Mouse (Mus musculus) layer of hippocampus, adult 9-11 months (tissue): ENCODE data around the gene Hcn2.

Experiments used
- DNase-seq: peaks from one replicate; pipeline ENCODE4 v3.0.0; 2022

Hcn2 gene

DNA sequence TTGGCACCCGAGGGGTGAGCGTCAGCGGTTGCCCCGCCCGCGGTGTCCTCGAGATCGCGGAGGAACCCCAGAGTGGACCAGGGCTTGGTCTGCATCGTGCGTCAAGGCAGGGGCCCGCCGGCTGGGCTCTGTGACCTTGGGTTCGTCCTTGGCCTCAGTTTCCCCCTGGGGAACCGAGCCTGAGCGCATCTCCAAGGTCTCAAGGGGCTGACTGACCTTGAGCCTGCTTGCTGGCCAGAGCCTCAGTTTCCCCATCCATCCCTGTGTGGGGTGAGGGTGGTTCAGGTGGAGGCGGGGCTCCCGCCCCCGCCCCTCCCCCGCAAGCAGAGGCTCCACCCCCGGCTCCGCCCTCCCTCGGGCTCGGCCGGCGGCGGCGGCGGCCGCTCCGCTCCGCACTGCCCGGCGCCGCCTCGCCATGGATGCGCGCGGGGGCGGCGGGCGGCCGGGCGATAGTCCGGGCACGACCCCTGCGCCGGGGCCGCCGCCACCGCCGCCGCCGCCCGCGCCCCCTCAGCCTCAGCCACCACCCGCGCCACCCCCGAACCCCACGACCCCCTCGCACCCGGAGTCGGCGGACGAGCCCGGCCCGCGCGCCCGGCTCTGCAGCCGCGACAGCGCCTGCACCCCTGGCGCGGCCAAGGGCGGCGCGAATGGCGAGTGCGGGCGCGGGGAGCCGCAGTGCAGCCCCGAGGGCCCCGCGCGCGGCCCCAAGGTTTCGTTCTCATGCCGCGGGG is at the start of gene Hcn2:
Hcn2 (plus strand) TSS at position 381 of the 734 bp plus-strand sequence.
- DNase-seq, result no peak

DNA sequence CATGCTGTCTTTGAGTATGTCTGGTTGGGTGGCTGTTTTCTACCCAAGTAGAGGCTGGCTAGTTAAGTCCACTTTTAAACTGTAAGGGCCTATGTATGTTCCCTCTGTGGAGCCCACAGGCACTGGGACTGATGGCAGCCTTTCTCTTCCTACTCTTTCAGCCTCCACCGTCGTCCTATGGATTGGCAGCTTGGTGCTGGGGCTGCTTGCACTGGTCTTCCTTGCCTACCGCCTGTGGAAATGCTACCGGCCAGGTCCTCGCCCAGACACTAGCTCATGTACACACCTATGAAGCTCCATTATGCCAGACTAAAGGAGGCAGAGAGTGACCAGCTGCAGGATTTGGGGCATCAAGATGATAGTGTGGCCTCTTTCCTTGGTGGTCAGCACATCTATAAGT is 48.4 kb upstream of the Hcn2 start:
- DNase-seq, result no peak

DNA sequence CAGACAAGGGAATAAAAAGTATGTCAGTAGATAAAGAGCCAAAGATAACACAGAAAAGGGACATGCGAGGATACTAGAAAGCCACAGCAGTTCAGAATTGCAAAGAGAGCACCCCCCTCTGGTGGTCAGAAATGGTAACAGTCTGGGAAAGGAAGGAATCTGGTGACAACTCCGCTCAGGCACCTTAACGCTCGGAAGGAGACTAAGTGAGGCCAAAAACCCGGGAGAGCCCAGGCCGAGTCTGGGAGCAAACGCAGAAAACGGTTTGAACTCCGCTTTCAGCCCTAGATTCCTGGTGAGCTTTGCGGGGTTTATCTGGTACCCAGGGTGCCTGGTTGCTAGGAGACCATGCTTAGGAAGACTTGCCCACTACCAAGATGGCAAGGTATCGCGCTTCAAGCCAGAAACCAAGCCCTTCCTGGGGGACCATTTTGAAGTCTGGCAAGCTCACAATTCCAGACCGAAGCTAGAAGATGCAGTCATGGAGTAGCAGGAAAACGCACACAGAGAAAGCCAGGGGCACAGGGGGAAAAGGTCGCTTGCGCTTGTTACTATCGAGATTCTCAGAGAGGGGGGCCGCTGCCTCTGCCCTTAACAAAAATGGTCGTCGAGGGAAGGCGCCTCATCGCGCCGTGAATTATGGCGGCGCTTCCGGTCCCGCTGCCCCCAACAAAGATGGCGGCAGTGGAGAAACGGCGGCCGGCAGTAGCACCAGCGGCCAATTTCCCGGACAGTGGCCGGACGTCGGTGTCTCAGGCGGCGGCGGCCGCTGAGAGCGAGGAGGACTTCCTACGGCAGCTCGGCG is 47.5 kb upstream of the Hcn2 start, which contains the start of gene Tpgs1:
Tpgs1 (plus strand) TSS at position 599 of the 805 bp plus-strand sequence.
- peak; percentile 95 for DNase-seq

DNA sequence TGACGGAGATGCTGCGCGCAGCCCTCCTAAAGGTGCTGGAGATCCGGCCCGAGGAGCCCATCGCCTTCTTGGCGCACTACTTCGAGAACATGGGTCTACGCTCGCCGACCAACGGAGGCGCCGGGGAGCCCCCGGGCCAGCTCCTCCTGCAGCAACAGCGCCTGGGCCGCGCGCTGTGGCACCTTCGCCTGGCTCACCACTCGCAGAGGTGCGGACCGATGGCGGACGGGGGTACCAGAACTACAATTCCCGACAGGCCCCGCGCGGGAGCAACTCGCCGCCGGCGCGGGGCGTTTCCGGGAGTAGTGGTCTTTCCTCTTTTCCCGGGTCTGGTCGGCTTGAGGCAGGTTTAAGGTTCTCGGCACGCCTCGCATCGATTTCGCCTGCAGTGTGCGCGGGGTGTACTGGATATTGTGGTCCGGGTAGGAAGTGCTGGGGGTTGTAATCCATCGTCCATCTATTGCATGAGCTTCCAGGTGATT is 46.8 kb upstream of the Hcn2 start:
- DNase-seq, result peak; percentile 81

DNA sequence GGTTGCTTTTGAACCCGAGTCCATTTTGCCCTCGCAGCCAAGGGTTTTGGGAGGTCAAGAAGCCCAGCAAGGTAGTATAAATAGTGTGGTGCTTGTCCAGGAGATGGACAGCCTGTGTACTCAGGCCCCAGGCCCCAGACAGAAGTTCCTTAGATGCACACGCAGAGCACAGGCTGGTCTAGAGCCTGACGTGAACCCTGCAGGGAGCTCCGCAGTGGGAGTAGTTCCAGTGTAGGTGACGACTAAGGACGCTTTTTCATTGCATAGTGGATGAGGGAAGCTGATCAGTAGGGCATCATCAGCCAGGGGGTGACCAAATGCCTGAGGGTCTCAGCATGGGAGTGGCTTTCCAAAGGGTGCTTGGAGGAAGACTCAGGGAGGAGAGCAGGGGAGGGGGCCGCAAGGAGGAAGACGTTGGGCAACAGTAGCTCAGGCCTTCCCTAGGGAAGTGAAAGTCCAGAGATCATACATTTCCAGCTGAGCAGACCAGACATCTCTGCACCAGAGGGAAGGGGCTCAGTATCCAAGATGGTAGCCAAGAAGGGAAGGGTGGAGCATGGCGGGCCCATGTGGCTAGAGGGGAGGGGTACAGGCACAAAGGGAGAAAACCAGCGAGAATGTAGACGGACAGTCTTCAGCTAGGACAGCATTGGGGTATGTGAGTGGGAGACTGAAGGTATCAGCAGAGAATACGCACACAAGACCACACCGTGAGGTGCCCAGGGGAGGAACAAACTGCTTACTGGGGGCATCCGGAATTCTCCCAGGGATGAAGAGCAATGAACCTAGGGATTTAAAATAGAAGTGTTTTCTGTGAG is 46.2 kb upstream of the Hcn2 start:
- no peak for DNase-seq

DNA sequence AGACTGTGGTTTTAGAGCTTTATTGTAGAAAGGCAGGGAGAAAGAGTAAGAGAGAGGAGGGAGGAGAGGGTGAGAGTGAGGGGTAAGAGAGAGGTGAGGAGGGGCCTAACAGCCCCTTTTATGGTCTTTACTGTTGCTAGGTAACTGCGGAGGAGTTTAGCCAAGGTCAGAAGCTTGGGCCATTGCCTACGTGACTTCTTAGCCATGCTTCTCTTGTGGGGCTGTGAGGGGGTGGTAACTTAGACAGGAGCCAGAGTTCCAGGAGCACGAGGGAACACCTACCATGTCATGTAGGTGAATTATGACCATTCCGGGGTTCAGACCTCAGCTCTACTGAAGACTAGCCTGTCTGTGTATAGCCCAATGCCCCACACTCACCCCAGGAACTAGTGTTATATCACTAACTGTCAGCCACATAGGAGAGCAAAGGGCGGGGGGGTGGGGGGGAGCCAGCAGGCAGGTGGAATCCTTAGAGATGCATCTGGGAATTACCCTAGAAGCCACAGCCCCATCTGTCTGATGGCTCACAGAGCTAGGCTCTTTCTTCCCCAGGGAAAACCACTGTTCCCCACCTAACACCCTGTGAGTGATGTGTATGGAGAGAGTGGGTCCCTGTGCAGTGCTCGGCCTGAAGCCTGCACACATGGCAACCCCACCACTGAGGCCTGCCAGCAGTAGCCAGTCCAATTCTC is 44.9 kb upstream of the Hcn2 start:
- DNase-seq, result no peak

DNA sequence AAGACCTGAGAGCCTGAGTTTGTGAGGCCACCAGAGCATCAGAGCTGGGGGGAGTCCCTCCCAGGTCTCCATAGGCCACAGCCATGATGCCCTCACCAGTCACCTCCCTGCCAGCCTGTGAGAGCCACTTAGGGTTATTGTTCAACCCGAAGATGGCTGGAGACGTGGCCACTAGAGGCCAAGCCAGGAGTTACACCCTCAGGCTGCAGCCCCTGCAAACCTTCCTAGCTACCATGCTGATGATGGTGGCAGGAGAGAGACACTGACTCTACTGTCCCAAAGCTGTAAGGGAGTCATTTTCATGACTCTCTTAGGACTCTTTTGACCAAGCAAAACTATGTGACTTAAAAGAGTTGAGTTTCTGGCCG is 44.4 kb upstream of the Hcn2 start:
- no peak for DNase-seq

DNA sequence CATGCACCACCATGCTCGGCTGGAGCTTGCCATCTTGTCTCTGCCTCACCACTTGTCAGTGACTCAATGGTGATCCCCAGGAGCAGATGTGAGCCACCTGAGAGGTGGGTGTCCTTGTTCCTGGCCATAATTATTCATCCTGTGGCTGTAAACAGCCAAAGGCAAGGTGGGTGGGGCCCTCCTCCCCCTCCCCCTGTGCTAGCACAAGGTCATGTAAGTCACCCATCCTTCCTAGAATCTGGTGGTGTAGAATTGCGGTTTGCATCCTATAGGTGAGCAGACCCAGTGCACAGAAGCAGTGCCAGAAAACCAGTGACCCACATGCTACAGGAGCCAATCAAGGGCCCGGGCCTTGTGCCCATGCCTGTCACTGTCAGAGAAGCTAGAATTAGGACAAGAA is 43.4 kb upstream of the Hcn2 start:
- no peak for DNase-seq

DNA sequence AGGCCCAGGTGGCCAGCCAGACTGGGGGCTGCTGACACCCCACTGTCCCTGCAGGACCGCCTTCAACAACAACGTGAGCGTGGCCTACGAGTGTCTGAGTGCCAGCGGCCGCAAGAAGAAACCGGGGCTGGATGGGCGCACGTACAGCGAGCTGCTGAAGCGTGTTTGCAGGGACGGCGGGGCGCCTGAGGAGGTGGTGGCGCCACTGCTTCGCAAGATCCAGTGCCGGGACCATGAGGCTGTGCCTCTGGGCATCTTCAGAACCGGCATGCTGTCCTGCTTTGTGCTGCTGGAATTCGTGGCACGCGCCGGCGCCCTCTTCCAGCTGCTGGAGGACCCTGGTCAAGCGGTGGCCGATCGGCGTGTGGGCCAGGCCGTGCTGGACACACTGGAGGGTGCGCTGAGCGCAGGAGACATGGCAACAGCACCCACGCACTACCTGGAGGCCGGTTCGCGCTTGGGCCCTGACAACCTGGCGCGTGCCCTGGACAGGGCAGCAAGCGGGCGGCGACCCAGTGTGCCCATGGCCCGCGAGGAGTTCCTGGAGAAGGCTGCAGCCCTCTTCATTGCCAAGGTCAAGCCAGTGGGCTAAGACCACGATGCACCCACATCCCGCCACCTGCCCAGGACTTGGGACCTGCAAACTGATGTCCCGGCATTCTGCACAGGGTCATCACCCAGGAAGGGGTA is 40.9 kb upstream of the Hcn2 start:
- no peak for DNase-seq

DNA sequence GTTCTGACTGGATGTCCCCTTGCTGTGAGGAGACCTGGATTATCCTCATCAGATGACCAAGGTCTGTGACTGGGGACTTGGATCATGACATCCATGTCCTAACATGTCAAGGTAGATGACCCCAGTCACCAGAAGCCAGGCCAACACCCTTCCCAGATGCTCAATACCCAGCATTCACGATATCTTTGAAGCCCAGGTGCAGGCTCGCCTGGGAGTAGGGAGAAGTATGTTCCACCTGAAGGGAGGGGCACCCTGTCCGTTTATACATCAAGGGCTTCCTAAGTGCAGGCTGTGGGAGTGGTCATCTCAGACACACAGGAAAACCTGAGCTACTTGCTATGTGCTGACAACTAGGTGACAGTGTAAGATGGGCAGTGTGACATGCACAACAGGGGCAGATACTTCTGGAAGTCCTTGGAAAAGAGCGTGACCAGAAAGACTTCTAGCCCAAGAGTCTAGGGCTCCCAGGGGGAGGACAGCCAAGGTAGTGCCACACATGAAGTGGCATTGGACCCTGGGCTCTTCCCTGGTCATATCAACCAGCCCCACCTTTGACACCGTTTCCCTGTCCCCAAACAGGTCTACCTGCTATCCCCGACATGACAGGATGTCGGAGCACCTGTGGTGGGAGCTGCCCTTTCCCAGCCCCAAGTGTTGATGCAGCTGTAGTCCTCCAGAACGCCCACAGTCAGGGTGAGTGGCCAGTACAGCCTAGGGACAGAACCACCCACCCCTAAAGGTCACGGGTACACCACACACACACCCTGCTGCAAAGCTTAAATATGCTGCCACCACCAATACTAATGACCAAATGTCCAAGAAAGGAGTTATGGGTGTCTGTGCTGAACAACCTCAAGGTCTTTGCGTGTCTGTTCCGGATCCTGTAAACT is 35.6 kb upstream of the Hcn2 start:
- peak; percentile 63 for DNase-seq

DNA sequence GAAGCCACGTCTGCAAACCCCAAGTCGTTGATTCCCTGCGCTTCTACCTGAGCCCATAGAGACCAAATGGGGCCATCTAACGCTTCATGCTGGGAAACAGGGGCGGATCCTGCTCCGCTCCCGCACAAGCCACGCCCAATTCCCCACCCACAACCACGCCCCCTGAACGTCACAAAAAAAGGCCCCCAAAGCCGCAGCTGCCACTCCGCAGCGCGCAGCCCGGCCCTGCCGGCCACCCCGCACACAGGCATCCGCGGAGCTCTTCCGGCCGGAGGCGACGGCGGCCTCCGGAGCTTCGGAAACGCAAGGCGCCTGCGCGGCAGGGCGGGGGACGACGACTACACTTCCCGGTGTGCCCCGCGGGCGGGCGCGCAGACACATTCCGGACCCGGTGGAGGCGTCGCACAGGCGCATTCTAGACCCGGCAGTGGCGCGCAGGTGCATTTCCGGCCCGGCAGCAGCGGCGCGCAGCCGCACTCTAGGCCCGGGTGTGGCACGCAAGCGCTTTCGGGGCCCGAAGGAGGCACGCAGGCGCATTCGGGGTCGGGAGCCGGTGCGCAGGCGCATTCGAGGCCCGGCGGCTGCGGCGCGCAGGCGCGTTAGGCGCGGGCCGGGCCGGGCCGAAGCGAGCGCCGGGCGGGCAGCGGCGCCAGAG is 34.7 kb upstream of the Hcn2 start, which contains the start of gene Cdc34:
Cdc34 (plus strand) TSS at position 605 of the 655 bp plus-strand sequence.
- peak; percentile 100 for DNase-seq

DNA sequence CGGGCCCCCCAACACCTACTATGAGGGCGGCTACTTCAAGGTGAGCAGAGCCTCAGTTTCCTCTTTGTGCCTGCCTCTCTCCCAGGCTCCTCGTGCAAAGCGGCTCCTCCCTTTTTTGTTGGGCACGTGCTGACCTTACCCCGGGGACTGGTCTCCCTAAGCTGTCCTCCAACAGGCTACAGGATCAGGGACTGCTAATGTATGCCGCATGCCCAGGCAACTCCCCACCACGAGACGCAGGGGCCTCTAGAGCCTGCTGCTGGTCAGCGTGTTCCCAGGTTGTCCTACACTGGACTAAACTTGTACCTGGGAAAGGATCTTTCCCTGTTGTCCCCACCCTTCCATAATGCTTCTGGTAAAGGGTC is 33.9 kb upstream of the Hcn2 start:
- DNase-seq, result peak; percentile 62

DNA sequence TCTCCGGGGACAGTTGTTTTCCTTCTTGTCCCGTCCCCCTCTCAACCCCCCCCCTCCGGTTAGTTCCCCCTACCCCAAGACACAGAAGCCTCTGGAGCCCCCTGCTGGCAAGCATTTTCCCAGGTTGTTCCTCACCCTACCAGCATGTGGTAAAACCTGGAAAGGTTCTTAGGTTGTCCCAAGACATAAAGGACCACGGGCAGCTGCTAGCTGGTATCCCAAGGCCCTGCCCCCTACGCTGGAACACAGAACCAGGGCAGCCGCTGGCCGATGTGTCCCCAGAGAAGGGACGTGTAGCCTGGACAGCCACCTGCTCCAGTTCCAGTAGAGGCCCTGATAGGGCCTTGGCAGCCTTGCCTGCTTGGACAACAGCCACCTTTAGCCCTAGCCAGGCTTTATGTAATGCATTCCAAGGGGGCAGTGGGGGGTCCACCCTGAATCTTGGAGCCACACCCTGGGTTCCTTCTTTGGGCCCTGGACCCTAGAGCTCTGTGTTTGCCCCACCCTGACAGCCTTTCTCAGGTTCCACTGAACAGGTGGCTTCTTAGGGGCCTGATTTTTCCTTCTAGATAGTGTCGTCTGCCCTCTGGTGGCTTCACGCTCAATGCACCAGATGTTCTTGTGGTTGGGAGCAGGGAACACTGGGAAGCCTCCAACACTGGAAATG is 33.4 kb upstream of the Hcn2 start:
- DNase-seq, result peak; percentile 69

DNA sequence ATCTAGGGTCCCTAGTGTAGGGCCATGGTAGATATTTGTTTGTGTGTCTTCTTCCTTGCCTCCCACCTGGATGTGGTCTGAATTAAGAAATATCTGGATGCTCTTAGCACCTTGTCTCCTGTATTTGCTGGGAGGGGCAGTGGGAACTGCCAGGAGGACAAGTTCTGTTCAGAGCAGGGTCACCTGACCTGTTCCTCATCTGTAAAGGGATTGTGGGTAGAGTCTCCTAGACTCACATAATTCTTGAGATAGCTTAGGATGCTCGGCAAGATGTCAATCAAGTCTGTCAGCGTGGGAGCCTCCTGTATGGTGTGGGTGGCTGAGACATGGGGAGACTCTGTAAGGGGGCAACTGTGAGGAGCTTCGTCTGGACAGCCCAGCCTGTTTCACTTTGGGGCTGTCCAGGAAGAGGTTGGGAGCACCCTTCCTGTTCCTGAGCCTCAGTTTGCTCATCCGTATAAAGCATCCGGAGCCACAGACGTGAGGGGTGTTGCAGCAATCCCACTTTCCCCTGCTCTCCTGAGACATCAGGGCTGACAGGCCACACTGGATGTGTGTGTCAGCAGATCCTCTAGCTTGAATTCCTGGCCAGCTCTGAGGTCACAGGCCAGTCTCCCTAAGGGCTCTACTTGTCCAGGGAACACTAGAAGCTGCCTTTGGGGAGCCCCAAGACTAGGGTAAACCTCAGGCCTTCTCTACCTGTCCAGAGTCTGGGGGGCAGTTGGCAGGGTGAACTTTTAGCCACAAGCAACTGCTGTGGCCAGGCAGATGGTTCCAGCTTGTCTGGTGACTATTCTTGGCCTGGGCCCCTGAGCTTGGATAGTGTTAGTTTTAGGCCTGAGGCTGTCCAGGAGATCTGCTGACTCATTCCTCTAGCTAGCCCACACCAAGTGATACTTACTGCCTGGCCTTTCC is 32.5 kb upstream of the Hcn2 start:
- DNase-seq, result no peak

DNA sequence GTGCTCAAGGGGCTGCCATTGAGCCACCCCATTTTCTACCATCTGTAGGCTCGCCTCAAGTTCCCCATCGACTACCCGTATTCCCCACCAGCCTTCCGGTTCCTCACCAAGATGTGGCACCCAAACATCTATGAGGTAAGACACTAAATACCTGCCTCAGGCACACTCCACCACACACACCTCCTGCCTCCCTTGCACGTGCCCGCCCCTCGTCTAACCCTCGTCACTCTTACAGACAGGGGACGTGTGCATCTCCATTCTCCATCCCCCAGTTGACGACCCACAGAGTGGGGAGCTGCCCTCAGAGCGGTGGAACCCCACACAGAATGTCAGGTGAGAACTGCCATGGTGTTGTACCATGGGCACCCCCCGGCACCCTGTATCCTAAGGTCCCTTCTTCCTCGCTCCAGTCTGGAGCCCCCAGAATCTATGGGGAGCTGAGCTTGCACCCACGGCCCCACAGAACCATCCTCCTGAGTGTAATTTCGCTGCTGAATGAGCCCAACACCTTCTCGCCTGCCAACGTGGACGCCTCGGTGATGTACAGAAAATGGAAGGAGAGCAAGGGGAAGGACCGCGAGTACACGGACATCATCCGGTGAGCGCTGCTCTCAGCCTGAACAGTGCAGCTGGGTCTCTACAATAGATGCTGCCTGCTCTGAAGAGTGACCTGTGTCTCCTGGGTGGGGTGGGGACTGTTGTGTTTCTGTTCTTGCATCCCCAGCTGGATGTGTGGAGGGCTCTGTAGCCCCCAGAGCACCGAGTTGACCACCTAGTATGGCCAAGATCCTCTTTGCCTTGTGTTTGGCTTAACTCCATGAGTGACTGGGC is 31.4 kb upstream of the Hcn2 start:
- DNase-seq, result no peak

DNA sequence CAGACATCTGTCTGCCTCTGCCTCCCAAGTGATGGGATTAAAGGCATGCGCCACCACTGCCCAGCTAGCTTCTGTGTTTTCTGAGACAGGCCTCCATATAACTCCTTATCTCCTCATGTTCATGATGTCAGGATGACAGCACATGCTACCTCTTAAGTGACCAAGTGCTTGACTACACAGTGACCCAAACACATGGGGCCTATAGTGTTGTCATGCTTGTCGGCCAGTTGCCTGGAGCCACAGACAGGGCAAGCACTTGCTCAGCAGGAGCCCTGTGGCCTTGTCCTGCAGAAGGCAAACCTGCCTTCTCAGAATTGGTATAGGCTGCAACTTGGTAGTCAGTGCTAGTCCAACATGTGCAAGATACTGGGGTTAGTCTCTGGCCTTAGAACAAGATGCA is 30.2 kb upstream of the Hcn2 start:
- no peak for DNase-seq

DNA sequence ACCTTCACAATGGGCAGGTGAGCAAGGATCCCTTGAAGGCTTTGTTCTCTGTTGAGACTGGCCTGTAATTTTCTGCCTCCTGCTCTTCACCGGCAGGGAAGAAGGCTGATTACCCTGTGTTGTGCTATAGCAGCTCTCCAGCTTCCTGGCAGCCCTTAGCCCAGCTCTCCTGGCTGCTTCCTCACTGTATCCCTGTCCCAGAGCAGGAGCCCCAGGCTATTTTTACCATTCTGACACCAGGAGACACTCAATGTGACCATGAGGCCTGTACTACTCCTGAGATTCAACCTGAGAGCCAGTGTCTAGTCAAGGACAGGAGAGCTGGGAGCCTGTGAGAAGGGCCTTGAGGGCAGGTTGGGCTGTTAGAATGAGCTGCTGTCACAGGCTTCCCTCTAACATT is 29.7 kb upstream of the Hcn2 start:
- no peak for DNase-seq

DNA sequence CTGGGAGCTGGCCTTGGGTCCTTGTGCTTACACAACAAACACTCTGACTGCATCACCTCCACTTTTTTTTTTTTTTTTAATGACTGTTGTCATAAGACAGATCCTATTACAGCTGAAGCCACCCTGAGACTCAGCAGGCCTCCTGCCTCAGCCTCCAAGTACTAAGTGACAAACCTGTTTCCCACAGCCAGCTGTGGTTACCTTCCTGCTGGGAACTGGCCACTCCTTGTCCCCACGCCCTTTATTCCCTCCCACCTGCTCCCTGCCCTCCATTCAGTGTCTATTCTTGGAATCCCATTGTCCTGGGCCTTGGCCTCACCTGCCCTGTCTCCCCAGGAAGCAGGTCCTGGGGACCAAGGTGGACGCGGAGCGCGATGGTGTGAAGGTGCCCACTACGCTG is 28.9 kb upstream of the Hcn2 start:
- DNase-seq, result no peak
